Mouse (Mus musculus) heart, postnatal 10 days (tissue): ENCODE data around the gene Lrrc8a. TPM values are rescaled to one million over a fixed set of nuclear protein-coding genes. Genes with fewer than 3 reads are reported as not detected.

Experiments used
- DNase-seq, 2 experiments: peaks; one replicate each; pipeline ENCODE4 v3.0.0; 2021
- intact Hi-C: fragments of 180-260 bp; cut with DNase I; formaldehyde crosslinking; loops from one replicate; pipeline ENCODE4 v1.15.1; 2025
- total RNA-seq, 2 experiments: library from RNA; stranded (reverse); gene quantifications; 2 replicates each; pipeline ENCODE4 v1.2.3; 2021

Gene Lrrc8a
- total RNA-seq, 2 experiments from 2014 or later: 72.1 to 91.7 TPM

DNA sequence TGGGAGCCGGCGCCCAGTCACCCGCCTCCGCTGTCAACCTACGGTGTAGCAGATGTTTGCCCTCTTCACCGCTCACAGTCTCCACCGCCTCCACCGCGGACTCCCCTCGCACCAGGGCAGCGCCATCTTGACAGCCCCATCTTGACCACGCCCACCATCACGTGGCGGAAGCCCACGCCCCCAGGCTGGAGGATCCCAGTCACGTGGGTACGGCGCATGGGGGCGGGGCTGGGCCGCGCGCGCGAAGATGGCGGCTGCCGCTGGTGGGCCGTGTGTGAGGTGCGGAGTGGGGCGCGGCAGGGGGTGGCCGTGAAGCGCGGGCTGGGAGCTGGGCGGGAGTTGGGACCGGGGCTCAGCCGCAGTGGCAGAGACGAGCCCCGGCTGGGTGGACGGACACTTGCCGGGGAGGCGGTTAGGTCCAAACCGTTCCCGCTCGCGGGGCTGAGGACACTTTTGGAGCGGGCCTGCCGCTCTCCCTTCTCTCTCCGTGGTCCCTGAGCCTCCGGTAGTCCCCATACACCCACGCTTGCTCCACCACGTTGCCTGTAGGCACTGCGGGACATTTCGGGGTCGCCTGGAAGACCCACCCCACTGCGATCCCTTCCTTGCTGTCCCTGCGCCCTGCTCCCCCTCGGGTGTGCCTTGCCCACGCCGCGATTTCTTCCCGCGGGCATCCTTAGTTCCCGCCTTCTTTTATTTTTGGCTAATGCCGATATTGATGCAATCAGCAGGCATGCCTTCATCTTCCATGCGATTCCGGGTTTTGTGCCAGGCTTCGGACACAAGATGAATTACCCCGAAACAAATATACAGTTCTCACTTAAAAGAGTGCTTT, 48.9 kb downstream of the Lrrc8a start, which contains the start of the genes Dolk and Nup188:
TSS of gene Dolk (minus strand) at position 143 of the 835 bp plus-strand sequence.
TSS of gene Nup188 (plus strand) at position 206 of the 835 bp plus-strand sequence.
- DNase-seq: peak; percentile 97 to 99
- intact Hi-C loops: loop anchor here (5.0 kb wide), 1 partner anchor 159 kb away; no protein-coding TSS in a partner anchor

DNA sequence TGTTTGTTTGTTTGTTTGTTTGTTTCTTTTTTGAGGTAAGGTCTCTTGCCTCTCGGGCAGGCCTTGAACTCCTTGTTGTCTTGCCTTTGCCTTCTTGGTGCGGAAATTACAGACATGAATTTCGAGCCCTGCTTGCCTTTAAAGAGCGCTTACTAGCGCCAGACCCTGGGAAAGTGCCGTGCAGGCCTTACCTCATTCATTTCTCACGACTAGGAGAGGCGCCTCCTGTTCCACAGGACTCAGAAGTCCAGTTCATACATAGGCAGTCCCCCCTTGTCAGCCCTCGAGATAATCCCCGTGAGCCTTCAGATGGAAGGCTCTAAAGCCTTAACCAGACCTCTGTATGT, 49.5 kb downstream of the Lrrc8a start:
- DNase-seq: peak in 1 of 2 experiments; percentile 11
- intact Hi-C loops: loop anchor here (5.0 kb wide), 1 partner anchor 160 kb away; no protein-coding TSS in a partner anchor

DNA sequence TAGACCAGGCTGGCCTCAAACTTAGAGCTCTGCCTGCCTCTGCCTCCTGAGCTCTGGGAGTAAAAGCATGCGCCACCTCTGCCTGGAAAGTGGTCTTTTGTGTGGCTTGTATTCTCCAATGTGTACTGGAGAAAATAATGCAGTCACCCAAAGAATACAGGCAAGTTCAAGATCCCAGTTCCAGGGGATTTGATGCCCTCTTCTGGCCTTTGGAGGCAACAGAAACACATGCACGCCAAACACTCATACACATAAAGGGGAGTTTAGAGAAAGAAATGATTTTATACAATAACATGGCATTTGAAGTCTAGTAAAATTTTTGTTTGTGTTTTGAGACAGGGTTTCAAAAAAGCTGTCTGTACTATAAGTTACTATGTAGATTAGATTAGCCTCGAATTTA, 62.0 kb downstream of the Lrrc8a start:
- intact Hi-C loops: no loop called here
- DNase-seq: peak; percentile 10 to 23

DNA sequence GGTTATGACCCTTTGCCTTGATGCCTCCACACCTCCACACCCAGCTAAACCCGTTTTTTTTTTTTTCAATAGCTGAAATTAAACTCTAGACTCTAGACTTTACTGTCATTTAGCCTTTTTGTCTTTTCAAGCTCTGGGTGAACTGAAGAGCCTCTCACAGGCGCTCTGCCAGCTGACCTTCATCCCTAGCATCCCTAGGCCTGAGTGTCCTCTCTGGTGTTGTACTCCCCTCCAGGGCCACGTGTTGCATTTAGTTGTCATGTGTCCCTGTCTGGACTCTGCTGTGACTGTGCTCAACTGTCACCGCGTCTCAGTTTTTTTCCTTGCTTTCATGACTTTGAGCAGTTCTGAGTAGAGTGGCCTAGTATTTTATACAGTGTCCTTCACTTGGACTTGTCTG, 62.5 kb downstream of the Lrrc8a start:
- intact Hi-C loops: no loop called here
- no peak for DNase-seq

- intact Hi-C loops: no loop called here
- no peak for DNase-seq
Measured at GRCm38 (mm10) chr2:30306087-30306486, 68.6 kb downstream of the Lrrc8a start.

DNA sequence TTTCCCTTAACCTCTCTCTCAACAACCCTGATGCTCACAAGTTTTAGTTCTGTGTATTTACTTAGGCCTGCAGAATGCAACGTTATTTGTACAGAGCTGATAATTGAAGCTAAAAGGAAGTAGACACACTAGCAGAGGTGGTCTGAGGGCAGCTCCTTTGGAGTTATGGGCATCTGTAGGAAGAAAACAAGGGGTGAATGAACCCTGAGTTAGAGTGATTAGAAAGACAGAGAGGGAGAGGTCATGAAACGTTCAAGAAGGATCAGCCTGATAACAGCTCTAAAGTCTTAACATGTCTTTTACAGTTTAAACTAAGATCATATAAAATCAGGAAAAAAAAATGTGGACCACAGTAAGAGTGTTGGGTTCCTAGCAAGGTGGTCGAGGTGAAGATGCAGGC, 71.8 kb downstream of the Lrrc8a start:
- no peak for DNase-seq
- intact Hi-C loops: no loop called here

DNA sequence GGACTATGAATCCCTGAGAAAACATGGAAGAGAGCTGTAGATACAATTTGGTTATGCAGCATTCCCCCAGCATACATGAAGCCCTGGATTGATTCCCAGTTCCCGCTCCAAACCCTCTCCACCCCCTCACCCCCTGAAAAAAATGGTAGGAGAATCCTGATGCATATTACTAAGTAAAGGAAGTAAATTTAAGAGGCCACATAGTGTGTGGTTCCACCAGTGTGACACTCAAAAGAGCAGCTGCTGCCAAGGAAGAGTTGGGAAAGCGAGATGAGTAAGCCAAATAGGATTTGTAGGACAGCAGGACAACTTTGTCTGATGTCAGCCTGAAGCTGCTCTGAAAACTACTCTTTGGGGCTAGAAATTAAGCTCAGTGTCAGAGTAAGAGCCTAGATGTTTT, 74.0 kb downstream of the Lrrc8a start:
- DNase-seq: no peak
- intact Hi-C loops: no loop called here

Other genes with a start within 250 kb of the Lrrc8a start
- 10 to 100 TPM in 1 of 2 experiments, 1 to 10 TPM in 1; 9.1 to 11.6 TPM for gene Wdr34, start 188.8 kb upstream of the Lrrc8a start, total RNA-seq
- gene Set, start 180.3 kb upstream of the Lrrc8a start, total RNA-seq: 100 to 1,000 TPM; 131 to 149 TPM
- gene Pkn3, start 160.0 kb upstream of the Lrrc8a start, total RNA-seq: 10 to 100 TPM; 11.4 to 12.9 TPM
- gene Zdhhc12, start 144.1 kb upstream of the Lrrc8a start, total RNA-seq: 1 to 10 TPM; 7.5 to 7.8 TPM
- gene Zer1, start 113.1 kb upstream of the Lrrc8a start, total RNA-seq: 10 to 100 TPM; 25.7 to 26.7 TPM
- gene Tbc1d13, start 104.0 kb upstream of the Lrrc8a start, total RNA-seq: 10 to 100 TPM; 19.7 to 24.1 TPM
- 10 to 100 TPM; 59.1 to 60.2 TPM for gene Endog, start 66.2 kb upstream of the Lrrc8a start, total RNA-seq
- gene Spout1, start 59.3 kb upstream of the Lrrc8a start, total RNA-seq: 1 to 10 TPM; 7.0 to 7.1 TPM
- gene Kyat1, start 31.9 kb upstream of the Lrrc8a start, total RNA-seq: 10 to 100 TPM; 44.5 to 44.6 TPM
- 1 to 10 TPM; 1.3 to 2.7 TPM for gene Gm28035, start 2.9 kb downstream of the Lrrc8a start, total RNA-seq
- 10 to 100 TPM; 26.3 to 29.3 TPM for gene Phyhd1, start 28.5 kb downstream of the Lrrc8a start, total RNA-seq
- not detected for gene Gm28038, start 43.3 kb downstream of the Lrrc8a start, total RNA-seq
- 10 to 100 TPM; 25.9 to 28.6 TPM for gene Dolk, start 48.6 kb downstream of the Lrrc8a start, total RNA-seq
- gene Nup188, start 48.7 kb downstream of the Lrrc8a start, total RNA-seq: 10 to 100 TPM; 25.1 to 26.6 TPM
- gene Sh3glb2, start 121.6 kb downstream of the Lrrc8a start, total RNA-seq: 10 to 100 TPM; 62.0 to 69.5 TPM
- 10 to 100 TPM; 70.5 to 78.0 TPM for gene Miga2, start 126.5 kb downstream of the Lrrc8a start, total RNA-seq
- gene Dolpp1, start 154.5 kb downstream of the Lrrc8a start, total RNA-seq: 10 to 100 TPM; 11.6 to 14.7 TPM
- gene Crat, start 178.1 kb downstream of the Lrrc8a start, total RNA-seq: 100 to 1,000 TPM; 448 to 485 TPM
- gene Ptpa, start 178.3 kb downstream of the Lrrc8a start, total RNA-seq: 100 to 1,000 TPM; 125 to 133 TPM
- 10 to 100 TPM in 1 of 2 experiments, 1 to 10 TPM in 1; 9.5 to 12.2 TPM for gene Ier5l, start 236.5 kb downstream of the Lrrc8a start, total RNA-seq